Mouse (Mus musculus) stomach, embryonic 15.5 days (tissue): ENCODE measurements around the gene Tcf15. TPM values are rescaled to one million over a fixed set of nuclear protein-coding genes. Genes with fewer than 3 reads are reported as not detected.
A peak's percentile ranks its signal among the peaks of the same experiment; 100 is the strongest.

Experiments
- ATAC-seq: fragments of 200-750 bp; cut with Nextera tagmentation; 2 replicates; pipeline ENCODE4 v1.8.0; 2017; ENCODE audit warnings: low read depth, moderate number of reproducible peaks, moderate TSS enrichment; ENCODE audit not compliant: insufficient read depth, low FRiP score
- H3K27ac ChIP-seq: fragments of 300-500 bp; sonication (generic); 2 replicates; pipeline ENCODE4 v1.5.1; 2015; ENCODE audit warnings: mild to moderate bottlenecking, inconsistent platforms
- H3K27me3 ChIP-seq: fragments of 300-500 bp; sonication (generic); replicated peaks from 2 replicates; pipeline ENCODE4 v1.6.1; 2015; ENCODE audit warnings: inconsistent platforms
- H3K36me3 ChIP-seq: fragments of 300-500 bp; sonication (generic); 2 replicates; pipeline ENCODE4 v1.6.1; 2015; ENCODE audit warnings: inconsistent platforms
- H3K4me1 ChIP-seq: fragments of 300-500 bp; sonication (generic); 2 replicates; pipeline ENCODE4 v1.6.1; 2015; ENCODE audit warnings: inconsistent platforms
- H3K4me2 ChIP-seq: fragments of 300-500 bp; sonication (generic); 2 replicates; pipeline ENCODE4 v1.6.1; 2015; ENCODE audit warnings: mild to moderate bottlenecking, inconsistent platforms
- H3K4me3 ChIP-seq: fragments of 300-500 bp; sonication (generic); replicated peaks from 2 replicates; pipeline ENCODE4 v1.5.1; 2015; ENCODE audit warnings: inconsistent platforms
- H3K9ac ChIP-seq: fragments of 300-500 bp; sonication (generic); 2 replicates; pipeline ENCODE4 v1.6.1; 2015; ENCODE audit warnings: inconsistent platforms
- H3K9me3 ChIP-seq: fragments of 300-500 bp; sonication (generic); 2 replicates; pipeline ENCODE4 v1.6.1; 2016; ENCODE audit warnings: inconsistent platforms
- WGBS: fragments of 180-500 bp; shearing (Covaris S2); methylation state at CpG from one replicate; pipeline ENCODE4 v1.1.7; 2015; 5-methylcytosine and 5-hydroxymethylcytosine counted together
- polyA plus RNA-seq: library from polyadenylated mRNA; unstranded; fragments of >200 nt; fragmentation: Nextera tagmentation; extraction: Ambion mirVana; gene quantifications from 2 replicates; pipeline ENCODE4 v1.2.1, GENCODE M21; 2015

The Tcf15 gene
- 8.2 and 10.7 TPM in 2 replicates for polyA plus RNA-seq

GRCm38 (mm10) chr2:152143279-152144157 lies at the start of gene Tcf15:
Tcf15 (plus strand) TSS chr2:152143561.
- peak within 1 kb of the TSS; percentile 32; the same call in 1 of the 2 replicates for H3K9ac ChIP-seq
- no peak within 1 kb of the TSS for H3K27ac ChIP-seq
- peak; percentile 81 for ATAC-seq
- peaks cover 43% of the 10 kb centered on the region for H3K27me3 ChIP-seq
- H3K4me2 ChIP-seq = peak within 1 kb of the TSS; percentile 96
- H3K4me1 ChIP-seq = peaks cover 21% of the 10 kb centered on the region
- under 1% methylated on average over 111 of the region's 118 CpGs for WGBS
- no peaks in the 10 kb centered on the region for H3K9me3 ChIP-seq
- peak within 1 kb of the TSS; percentile 48 for H3K4me3 ChIP-seq
- no peaks in the 10 kb centered on the region for H3K36me3 ChIP-seq

DNA sequence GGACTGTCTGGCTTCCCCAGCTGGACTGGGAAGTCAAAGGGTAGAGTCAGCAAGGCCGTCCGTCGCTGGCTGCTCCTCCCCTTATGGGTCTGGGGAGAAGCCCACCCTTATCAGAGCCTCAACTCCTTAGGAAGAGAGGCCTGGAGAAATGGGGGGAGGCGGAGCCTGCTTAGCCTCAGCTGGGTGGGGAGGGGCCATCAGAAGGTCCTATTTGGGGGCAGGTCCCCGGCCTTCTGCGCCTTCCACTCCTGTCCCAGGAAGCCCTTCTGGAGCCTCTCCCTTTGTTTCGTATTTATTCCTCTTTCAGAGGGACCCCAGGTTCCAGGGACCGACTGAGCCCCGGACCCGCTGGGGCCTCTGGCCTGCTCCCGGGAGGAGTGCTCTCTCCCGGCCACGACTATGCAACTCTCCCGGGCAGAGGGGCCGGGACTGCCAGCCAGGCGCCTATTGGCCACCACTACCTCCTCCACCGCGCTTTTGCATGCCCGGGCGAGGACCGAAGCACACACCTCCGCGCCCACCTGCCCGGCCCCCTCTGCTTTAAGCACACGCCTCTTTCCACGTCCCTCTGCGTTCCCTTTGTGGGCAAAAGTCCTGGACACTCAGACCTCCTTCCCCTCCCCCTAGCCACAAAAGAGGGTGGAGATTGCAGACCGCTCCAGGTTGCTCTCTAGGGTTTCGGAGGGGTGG lies 48.4 kb upstream of the Tcf15 start:
- peaks cover 14% of the 10 kb centered on the region for H3K4me1 ChIP-seq
- no peaks in the 10 kb centered on the region for H3K36me3 ChIP-seq
- peak overlapping the region; percentile 42 for H3K4me2 ChIP-seq
- 5% methylated on average over 29 of the region's 29 CpGs for WGBS
- no peak overlapping the region for H3K27ac ChIP-seq
- peaks cover 63% of the 10 kb centered on the region for H3K27me3 ChIP-seq
- no peaks in the 10 kb centered on the region for H3K9me3 ChIP-seq
- H3K4me3 ChIP-seq = peak overlapping the region; percentile 19
- ATAC-seq = no peak; the same call in 1 of the 2 replicates
- H3K9ac ChIP-seq = no peak overlapping the region

- no peak overlapping the region for H3K27ac ChIP-seq
- no peak overlapping the region for H3K4me2 ChIP-seq
- H3K4me1 ChIP-seq = peaks cover 14% of the 10 kb centered on the region
- no peak overlapping the region for H3K4me3 ChIP-seq
- ATAC-seq = no peak
- no peaks in the 10 kb centered on the region for H3K36me3 ChIP-seq
- H3K9ac ChIP-seq = no peak overlapping the region
- 84% methylated on average over 2 of the region's 2 CpGs for WGBS
- H3K27me3 ChIP-seq = peaks cover 48% of the 10 kb centered on the region
- H3K9me3 ChIP-seq = no peaks in the 10 kb centered on the region
Measured at GRCm38 (mm10) chr2:152096922-152097321, 46.4 kb upstream of the Tcf15 start.

DNA sequence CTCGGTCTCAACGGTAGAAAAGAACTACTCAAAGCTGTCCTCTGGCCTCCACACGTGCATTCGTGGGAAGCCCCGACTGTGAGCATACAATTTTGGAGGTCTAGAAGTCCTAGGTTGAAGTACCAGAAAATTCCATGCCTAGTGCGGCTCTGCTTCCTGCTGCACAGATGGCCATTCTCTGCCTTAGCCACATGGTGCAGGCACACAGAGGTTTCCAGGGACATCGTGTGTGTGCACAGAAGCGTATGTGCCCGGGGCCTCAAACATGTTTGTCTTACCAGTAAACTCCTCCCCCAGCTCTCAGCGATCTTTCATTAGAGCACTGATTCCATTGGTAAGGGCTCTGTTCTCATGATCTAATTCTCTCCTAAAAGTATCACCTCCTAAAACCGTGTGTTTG lies 45.4 kb upstream of the Tcf15 start:
- Histone ChIP-seq H3K9me3 (no peaks in the 10 kb centered on the region), H3K27ac (no peak overlapping the region), H3K4me1 (peaks cover 14% of the 10 kb centered on the region), H3K4me3 (no peak overlapping the region), H3K27me3 (peaks cover 39% of the 10 kb centered on the region), H3K4me2 (no peak overlapping the region), H3K9ac (no peak overlapping the region), H3K36me3 (no peaks in the 10 kb centered on the region)
- 72% methylated on average over 11 of the region's 11 CpGs for WGBS
- no peak for ATAC-seq

DNA sequence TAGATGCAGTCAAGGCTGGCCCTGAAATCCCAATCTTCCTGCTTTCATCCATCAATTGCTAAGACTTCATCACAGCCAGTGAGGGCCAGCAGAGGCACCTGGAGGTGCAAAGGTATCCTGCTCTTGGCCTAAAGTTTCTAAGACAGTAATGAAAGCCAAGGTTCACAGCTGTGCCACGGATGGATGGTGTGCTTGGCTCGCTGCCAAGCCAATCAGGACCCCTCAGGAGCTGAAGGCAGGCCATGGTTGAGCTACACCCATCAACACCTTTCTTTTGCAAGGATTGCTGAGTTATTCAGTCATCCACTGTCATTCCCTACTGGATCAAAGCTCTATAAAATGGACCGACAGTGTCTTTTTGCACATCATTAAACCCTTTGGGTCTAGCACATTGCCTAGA lies 43.8 kb upstream of the Tcf15 start:
- H3K4me3 ChIP-seq = no peak overlapping the region
- 52% methylated on average over 3 of the region's 3 CpGs for WGBS
- peaks cover 22% of the 10 kb centered on the region for H3K27me3 ChIP-seq
- no peak overlapping the region for H3K4me2 ChIP-seq
- no peaks in the 10 kb centered on the region for H3K36me3 ChIP-seq
- H3K9ac ChIP-seq = no peak overlapping the region
- no peak for ATAC-seq
- H3K27ac ChIP-seq = no peak overlapping the region
- peaks cover 7% of the 10 kb centered on the region; the same call in 1 of the 2 replicates for H3K4me1 ChIP-seq
- H3K9me3 ChIP-seq = no peaks in the 10 kb centered on the region

DNA sequence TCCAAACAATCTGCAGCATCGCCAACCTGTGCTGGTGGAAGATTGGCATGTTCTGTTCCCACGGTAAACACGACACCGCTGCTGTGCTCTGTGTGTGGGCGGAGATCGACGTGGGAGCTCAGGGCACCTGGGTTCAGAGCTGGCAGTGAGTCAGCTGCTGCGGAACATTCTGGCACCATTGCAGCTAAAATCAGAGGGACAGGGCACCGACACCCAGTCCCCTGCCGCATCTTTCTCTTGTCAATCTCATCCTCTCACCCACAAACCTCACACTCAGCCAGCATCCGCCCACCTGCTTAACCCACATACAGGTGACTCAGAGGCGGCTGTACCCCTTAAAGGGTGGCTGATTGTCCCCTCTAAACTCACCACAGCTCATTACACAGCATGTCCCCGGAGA lies 41.6 kb upstream of the Tcf15 start:
- H3K36me3 ChIP-seq = no peaks in the 10 kb centered on the region
- H3K4me3 ChIP-seq = no peak overlapping the region
- H3K9me3 ChIP-seq = no peaks in the 10 kb centered on the region
- 0 out of 2 replicates have a peak, but pooled peaks cover 6% of the 10 kb centered on the region for H3K27me3 ChIP-seq
- H3K9ac ChIP-seq = no peak overlapping the region
- H3K4me1 ChIP-seq = 0 out of 2 replicates have a peak, but pooled peaks cover 2% of the 10 kb centered on the region
- no peak overlapping the region for H3K27ac ChIP-seq
- WGBS = 70% methylated on average over 13 of the region's 13 CpGs
- no peak for ATAC-seq
- H3K4me2 ChIP-seq = no peak overlapping the region

DNA sequence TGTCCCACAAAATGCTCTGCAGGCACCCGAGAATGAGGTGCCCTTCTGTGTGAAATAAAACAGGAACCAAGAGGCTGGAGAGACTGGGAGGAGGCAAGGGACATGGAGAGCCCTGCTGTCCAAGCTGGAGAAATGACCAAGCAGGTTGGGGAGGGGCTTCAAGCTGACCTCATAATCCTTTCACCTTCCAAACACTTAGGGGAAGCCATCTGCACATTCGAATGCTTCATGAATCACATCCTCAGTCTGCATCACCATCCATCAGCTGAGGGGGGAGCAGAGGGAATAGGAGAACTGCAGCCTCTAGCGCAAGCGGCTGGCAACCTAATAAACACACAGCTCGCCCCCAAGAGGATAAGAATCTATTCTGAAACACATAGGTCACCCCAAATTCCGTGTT lies 41.0 kb upstream of the Tcf15 start:
- Histone ChIP-seq H3K9ac (no peak overlapping the region), H3K27ac (no peak overlapping the region), H3K4me3 (no peak overlapping the region), H3K4me2 (no peak overlapping the region), H3K27me3 (0 out of 2 replicates have a peak, but pooled peaks cover 6% of the 10 kb centered on the region), H3K9me3 (no peaks in the 10 kb centered on the region), H3K36me3 (no peaks in the 10 kb centered on the region), H3K4me1 (0 out of 2 replicates have a peak, but pooled peaks cover 2% of the 10 kb centered on the region)
- ATAC-seq = no peak
- 48% methylated on average over 6 of the region's 6 CpGs for WGBS

DNA sequence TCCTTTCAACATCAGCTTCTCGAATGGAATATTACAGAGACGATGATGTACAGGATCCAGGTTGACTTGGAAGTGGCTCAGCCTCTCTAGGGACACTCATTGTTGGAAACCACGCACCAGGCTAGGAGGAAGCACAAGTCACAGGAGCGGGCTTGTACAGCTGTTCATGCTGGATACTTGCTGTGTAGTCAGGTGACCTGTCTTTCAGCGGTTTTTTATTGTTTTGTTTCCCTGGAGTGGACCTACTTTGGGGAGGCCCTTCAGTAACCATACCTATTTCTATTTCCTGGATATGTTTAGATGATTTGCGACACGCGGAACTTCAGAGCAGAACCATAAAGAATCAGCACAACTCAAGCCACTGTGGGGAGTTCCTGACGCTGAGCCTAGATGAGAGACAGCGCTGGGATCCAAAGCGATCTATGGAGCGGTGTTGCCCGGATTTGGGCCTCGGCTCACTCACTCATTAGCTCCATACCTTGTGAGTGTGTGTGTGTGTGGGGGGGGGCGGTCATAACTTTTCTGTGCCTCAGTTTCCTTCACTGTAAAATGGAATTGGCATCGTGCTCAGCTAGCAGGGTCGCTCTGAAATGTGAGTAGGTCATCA lies 38.5 kb upstream of the Tcf15 start:
- Histone ChIP-seq H3K4me3 (peak overlapping the region; percentile 75), H3K4me2 (peak overlapping the region; percentile 94), H3K27ac (0 out of 2 replicates have a peak overlapping the region, but pooled peaks have one; percentile 21), H3K27me3 (0 out of 2 replicates have a peak, but pooled peaks cover 4% of the 10 kb centered on the region), H3K4me1 (0 out of 2 replicates have a peak, but pooled peaks cover 2% of the 10 kb centered on the region), H3K9me3 (no peaks in the 10 kb centered on the region), H3K9ac (no peak overlapping the region), H3K36me3 (no peaks in the 10 kb centered on the region)
- WGBS = 22% methylated on average over 17 of the region's 17 CpGs
- peak; percentile 12; the same call in 1 of the 2 replicates for ATAC-seq

- 0 out of 2 replicates have a peak, but pooled peaks cover 2% of the 10 kb centered on the region for H3K4me1 ChIP-seq
- 0 out of 2 replicates have a peak, but pooled peaks cover 4% of the 10 kb centered on the region for H3K27me3 ChIP-seq
- no peaks in the 10 kb centered on the region for H3K36me3 ChIP-seq
- H3K4me3 ChIP-seq = peak within 1 kb of the TSS; percentile 75
- 1% methylated on average over 80 of the region's 84 CpGs for WGBS
- no peaks in the 10 kb centered on the region for H3K9me3 ChIP-seq
- peak; percentile 93 for ATAC-seq
- H3K4me2 ChIP-seq = peak within 1 kb of the TSS; percentile 94
- peak within 1 kb of the TSS; percentile 76 for H3K9ac ChIP-seq
- H3K27ac ChIP-seq = 0 out of 2 replicates have a peak within 1 kb of the TSS, but pooled peaks have one; percentile 21
Measured at GRCm38 (mm10) chr2:152105318-152106224, 37.8 kb upstream of the Tcf15 start, which contains the start of gene Srxn1. Srxn1 (plus strand) TSS chr2:152105516.

DNA sequence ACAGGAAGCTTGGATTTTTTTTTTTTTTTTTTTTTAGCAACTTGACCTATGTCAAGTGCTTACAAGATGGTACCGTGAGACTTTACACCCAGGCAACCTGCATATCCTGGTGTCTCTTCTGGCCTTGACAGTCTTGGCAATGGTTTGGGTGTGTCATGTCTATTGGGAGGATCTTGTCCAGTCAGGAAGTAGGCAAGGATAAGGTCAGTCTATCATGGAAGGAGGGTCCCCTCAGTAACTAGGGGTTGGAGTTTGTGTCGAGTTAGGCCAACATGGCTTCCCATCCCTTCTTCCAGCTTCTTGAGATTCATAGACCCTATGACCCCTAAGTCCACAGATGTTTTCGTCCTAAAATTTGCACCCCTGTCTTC lies 37.2 kb upstream of the Tcf15 start:
- Histone ChIP-seq H3K36me3 (no peaks in the 10 kb centered on the region), H3K9ac (no peak overlapping the region), H3K4me1 (0 out of 2 replicates have a peak, but pooled peaks cover 2% of the 10 kb centered on the region), H3K9me3 (no peaks in the 10 kb centered on the region), H3K4me3 (peak overlapping the region; percentile 75), H3K27ac (no peak overlapping the region), H3K4me2 (peak overlapping the region; percentile 94), H3K27me3 (0 out of 2 replicates have a peak, but pooled peaks cover 4% of the 10 kb centered on the region)
- ATAC-seq = no peak
- WGBS = 83% methylated on average over 3 of the region's 3 CpGs
